Mouse (Mus musculus) brain, embryonic 14.5 days (tissue): ENCODE measurements at regions not wholly inside any gene's neighbourhood (a gene's known extent, or its start where the extent isn't known, plus 50 kb on each side); places are given as distances from the start of the nearest gene placed in this dataset.

Experiments
- CTCF ChIP-seq: fragments of 200-500 bp; IDR thresholded peaks from 2 replicates; pipeline ENCODE4 v1.5.1; 2012; ENCODE audit warnings: inconsistent platforms, mild to moderate bottlenecking, moderate library complexity, borderline replicate concordance; ENCODE audit not compliant: insufficient read depth, insufficient read length; ENCODE audit errors: extremely low read depth
- POLR2A ChIP-seq: fragments of 200-500 bp; IDR thresholded peaks from 2 replicates; pipeline ENCODE4 v1.6.1; 2012; ENCODE audit warnings: mild to moderate bottlenecking, inconsistent platforms, borderline replicate concordance; ENCODE audit not compliant: poor library complexity, insufficient read depth, insufficient read length, severe bottlenecking; ENCODE audit errors: extremely low read depth

DNA sequence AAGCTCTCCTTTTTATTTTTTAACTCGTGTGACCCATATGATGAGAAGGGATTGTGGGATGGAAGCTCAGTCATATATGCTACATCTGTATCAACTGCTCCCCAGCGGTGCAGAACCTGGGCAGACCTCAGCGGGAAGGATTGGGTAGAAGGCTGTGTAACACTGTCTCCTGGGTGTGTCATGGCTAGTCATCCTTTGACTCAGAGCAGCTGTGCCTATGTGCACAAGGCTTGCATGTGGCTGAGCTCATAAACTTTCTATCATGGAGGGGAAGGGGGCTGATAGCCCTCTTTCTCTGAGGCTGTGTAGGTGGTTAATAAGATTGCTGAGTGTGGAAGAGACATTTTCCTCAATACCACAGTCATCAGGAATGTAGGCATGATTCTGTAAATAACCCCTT lies 396.9 kb upstream of the Tbx3 start:
- no peak for TF ChIP-seq CTCF
- no peak for TF ChIP-seq POLR2A
